Mouse (Mus musculus) lung, postnatal 0 days (tissue): ENCODE data around the gene Dedd.

ENCODE experiments used
- CTCF ChIP-seq: IDR thresholded peaks from 2 replicates; pipeline ENCODE4 v1.5.1; 2016; ENCODE audit warnings: antibody characterized with exemption, mild to moderate bottlenecking
- EP300 ChIP-seq: IDR thresholded peaks from 2 replicates; pipeline ENCODE4 v1.6.1; 2016; ENCODE audit warnings: antibody characterized with exemption, mild to moderate bottlenecking, control low read depth

- TF ChIP-seq EP300 (no peak), CTCF (peak; percentile 90)
Observed at GRCm38 (mm10) chr1:171379935-171380599, 51.1 kb downstream of the Dedd start.
